Mouse (Mus musculus): Measurements from ENCODE around the gene Acin1.

DNA sequence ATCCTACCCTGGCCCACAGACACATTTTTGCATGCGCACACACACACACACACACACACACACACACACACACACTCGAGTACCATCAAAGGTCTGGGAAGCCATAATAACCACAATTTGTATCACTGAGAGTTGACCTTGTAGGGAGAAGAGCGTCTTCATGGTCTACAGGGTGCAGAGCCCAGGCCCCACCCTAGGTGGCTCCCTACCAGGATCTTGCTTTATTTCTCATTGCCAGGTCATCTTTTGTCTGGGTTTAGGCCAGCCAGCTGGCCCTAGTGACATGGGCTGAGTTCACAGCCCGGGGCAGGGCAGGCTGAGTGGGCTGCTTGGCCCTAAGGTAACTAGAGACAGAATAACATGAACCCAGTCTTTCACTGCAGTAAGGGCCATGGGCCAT, 52.5 kb downstream of the Acin1 start:
- no peak for TF ChIP-seq CTCF (IDR thresholded peaks at IDR 0.05; ENCODE audit: borderline replicate concordance, control insufficient read depth, extremely low read depth, insufficient read depth, low read length, poor library complexity)
- TF ChIP-seq POLR2A (IDR thresholded peaks at IDR 0.05; ENCODE audit: control insufficient read depth, extremely low read depth, insufficient read depth, low read length, poor library complexity), result no peak
